Mouse (Mus musculus) embryonic fibroblast, embryonic 13.5 days (primary cell): ENCODE data around the gene Pkm. TPM values are rescaled to one million over a fixed set of nuclear protein-coding genes. Genes with fewer than 3 reads are reported as not detected.

ENCODE experiments used
- H3K27ac ChIP-seq: 2 replicates; pipeline ENCODE4 v1.5.1; 2012; ENCODE audit warnings: low read length, control low read depth, inconsistent platforms; ENCODE audit not compliant: insufficient read depth
- H3K4me1 ChIP-seq: 2 replicates; pipeline ENCODE4 v1.6.1; 2011; ENCODE audit warnings: low read length; ENCODE audit not compliant: control insufficient read depth, insufficient read depth
- H3K4me3 ChIP-seq: 2 replicates; pipeline ENCODE4 v1.5.1; 2011; ENCODE audit warnings: mild to moderate bottlenecking, control low read depth, low read length; ENCODE audit not compliant: insufficient read depth
- CTCF ChIP-seq: IDR thresholded peaks from 2 replicates; pipeline ENCODE4 v1.5.1; 2011; ENCODE audit warnings: mild to moderate bottlenecking, control low read depth, low read length, moderate library complexity, borderline replicate concordance; ENCODE audit not compliant: insufficient read depth
- POLR2A ChIP-seq: IDR thresholded peaks from 2 replicates; pipeline ENCODE4 v1.6.1; 2011; ENCODE audit warnings: low read depth, mild to moderate bottlenecking, control low read depth, low read length, moderate library complexity
- polyA plus RNA-seq: library from polyadenylated mRNA; stranded (reverse); fragments of >200 nt; gene quantifications from 2 replicates; pipeline ENCODE4 v1.2.4, GENCODE M21; 2011; ENCODE audit warnings: low read depth; ENCODE audit not compliant: missing spikeins, insufficient read length

Gene Pkm
- polyA plus RNA-seq, 1 experiment, result 1,030 TPM

- TF ChIP-seq CTCF (no peak), POLR2A (no peak)
- Histone ChIP-seq H3K4me3 (no peak overlapping the region), H3K27ac (no peak overlapping the region), H3K4me1 (no peaks in the 10 kb centered on the region; the same call in 1 of the 2 replicates)
These were observed 19.4 kb downstream of the Pkm start for GRCm38 (mm10) chr9:59675598-59675997.

DNA sequence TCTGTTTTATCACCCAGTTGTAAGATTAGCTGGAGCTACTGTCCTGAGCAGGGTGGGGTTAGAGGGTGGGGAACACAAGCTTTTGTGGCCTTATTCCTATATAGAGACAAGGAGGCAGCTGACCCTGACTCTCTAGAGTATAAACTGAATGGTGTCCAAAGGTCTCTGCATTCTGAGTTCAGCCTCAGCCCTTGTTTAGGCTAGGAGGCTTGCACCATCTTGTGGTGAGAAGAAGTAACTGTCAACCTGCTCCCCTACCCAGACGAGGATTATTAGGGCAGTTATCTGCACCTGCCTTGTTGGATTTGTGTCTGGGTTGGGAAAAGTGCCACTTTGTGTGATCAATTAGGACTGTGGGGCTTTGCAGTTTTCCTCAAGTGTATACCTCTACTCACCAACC lies 22.1 kb downstream of the Pkm start:
- Histone ChIP-seq H3K4me1 (no peaks in the 10 kb centered on the region), H3K4me3 (no peak overlapping the region), H3K27ac (no peak overlapping the region)
- TF ChIP-seq POLR2A, result no peak
- peak; percentile 37; the same call in 1 of the 2 replicates for TF ChIP-seq CTCF

DNA sequence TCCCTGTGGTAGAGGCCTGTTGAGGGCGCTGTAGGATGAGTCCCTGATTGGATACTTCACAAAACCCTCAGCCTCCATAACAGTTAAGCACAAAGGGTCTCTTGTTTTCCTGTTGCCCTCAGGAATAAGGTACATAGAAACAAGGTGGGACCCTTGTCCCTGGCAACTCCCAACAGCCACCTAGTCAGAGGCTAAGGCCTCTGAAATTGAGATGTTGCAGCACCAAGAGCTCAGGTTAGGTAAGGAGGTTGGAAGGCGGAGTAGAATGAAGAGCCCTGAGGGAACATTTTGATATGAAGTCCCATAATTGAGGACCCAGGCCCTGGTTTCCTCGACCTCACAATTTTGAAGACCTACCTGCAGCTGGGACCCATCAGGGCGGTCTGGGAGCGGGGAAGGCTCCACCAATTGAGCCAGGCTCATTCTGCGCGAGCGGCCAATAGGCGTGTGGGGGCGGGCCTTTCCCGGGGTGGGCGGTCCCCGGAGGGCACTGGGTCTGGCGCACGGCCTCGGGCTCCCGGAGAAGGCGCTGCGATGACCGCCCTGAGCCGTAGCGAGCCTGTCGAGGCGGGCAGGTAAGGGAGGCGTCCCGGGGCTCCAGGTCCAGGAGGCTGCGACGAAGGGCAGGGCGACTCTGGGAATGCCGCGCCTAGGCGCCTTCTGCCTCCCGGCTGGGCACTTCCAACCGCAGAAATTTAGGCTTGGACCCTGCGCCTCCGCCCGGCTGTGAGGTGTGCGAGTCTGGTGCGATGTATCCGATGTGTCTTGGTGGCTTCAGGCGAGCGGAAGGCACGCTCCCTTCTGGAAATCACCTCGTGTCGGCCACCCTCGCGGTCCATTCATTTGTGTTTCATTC lies 23.7 kb downstream of the Pkm start, which contains the start of gene Gramd2:
TSS of gene Gramd2 (plus strand) at position 467 of the 856 bp plus-strand sequence.
- no peak for TF ChIP-seq POLR2A
- TF ChIP-seq CTCF, result no peak
- no peak within 1 kb of the TSS for H3K27ac ChIP-seq

DNA sequence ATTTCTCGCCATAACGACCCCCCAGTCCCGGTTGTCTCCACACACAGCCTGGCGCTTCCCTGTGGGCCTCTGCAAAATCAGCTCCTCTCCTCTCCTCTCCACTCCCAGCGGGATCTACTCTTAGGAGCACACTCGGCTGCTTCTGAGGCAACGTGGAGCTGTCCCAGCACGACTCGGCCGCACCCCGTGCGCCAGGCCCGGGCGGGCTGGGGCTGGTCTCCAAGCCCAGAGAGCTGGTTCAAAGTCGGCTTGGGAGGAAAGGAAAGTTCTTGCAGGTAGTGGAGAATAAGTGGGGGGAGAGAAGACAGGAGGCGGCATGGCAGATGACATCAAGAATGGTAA lies 24.3 kb downstream of the Pkm start:
- H3K4me3 ChIP-seq, result no peak overlapping the region
- no peaks in the 10 kb centered on the region for H3K4me1 ChIP-seq
- no peak overlapping the region for H3K27ac ChIP-seq
- TF ChIP-seq CTCF (no peak), POLR2A (no peak)

More for the DNA sequence above, 23.7 kb downstream of the Pkm start, which contains the start of gene Gramd2:
- no peaks in the 10 kb centered on the region for H3K4me1 ChIP-seq
- H3K4me3 ChIP-seq, result no peak within 1 kb of the TSS

GRCm38 (mm10) chr9:59684020-59684419 lies 27.9 kb downstream of the Pkm start:
- H3K4me3 ChIP-seq, result no peak overlapping the region

DNA sequence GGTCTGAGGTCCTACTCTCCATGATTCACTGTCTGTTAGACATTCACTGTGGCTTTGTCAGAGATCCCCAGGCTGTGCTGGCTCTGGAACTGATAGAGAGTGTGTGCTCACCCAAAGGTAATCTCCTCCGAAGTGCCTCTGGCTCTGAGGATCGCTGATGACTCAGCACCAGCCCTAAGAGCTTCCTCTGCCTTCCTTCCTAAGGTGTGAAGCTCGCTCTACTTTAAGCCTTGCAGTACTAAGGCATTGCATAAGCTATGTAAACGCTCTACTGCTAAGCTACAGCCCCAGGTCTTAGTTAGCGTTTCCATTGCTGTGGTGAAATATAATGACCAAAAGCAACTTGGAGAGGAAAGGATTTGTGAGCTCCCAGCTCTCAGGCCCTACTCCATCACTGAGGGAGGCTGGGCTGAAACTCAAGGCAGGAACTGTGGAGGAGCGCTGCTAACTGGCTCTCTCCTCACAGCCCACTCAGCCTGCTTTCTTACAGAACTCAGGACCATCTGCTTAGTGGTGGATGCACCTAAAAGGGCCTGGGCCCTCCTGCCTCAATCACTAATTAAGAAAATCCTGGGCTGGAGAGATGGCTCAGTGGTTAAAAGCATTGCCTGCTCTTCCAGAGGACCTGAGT lies 31.4 kb downstream of the Pkm start:
- no peak overlapping the region for H3K4me3 ChIP-seq
- TF ChIP-seq POLR2A, result no peak
- H3K4me1 ChIP-seq, result peaks cover 2% of the 10 kb centered on the region; the same call in 1 of the 2 replicates
- H3K27ac ChIP-seq, result 0 out of 2 replicates have a peak overlapping the region, but pooled peaks have one; percentile 29

More at GRCm38 (mm10) chr9:59684020-59684419, 27.9 kb downstream of the Pkm start:
- H3K4me1 ChIP-seq, result peaks cover 2% of the 10 kb centered on the region; the same call in 1 of the 2 replicates
- no peak overlapping the region for H3K27ac ChIP-seq
- TF ChIP-seq POLR2A, result no peak
- no peak for TF ChIP-seq CTCF

GRCm38 (mm10) chr9:59691635-59692094 lies 35.5 kb downstream of the Pkm start:
- Histone ChIP-seq H3K4me1 (peaks cover 2% of the 10 kb centered on the region; the same call in 1 of the 2 replicates), H3K27ac (peak overlapping the region; percentile 38), H3K4me3 (peak overlapping the region; percentile 6; the same call in 1 of the 2 replicates)
- no peak for TF ChIP-seq CTCF
- peak; percentile 39; the same call in 1 of the 2 replicates for TF ChIP-seq POLR2A

DNA sequence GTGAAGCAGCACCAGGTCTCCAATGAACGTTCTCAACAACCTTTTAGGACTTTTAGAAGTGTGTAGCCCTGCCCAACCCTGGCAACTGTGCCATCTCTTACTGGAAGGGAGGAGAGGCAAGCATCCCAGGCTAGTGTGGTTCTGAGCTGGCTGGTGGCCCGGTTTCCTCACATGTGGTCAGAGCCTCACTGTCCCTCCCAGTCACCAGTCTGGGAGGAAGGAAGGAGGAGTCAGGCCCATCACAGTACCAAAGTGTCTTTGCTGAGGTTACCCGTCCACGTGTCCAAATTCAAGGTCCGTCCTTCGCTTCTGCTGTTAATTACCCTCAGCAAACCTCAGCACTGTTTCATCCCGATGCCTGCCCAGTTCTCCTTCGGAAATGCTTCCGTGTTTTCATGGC lies 36.0 kb downstream of the Pkm start:
- Histone ChIP-seq H3K4me3 (peak overlapping the region; percentile 6; the same call in 1 of the 2 replicates), H3K27ac (peak overlapping the region; percentile 38), H3K4me1 (no peaks in the 10 kb centered on the region)
- no peak for TF ChIP-seq CTCF
- peak; percentile 38; the same call in 1 of the 2 replicates for TF ChIP-seq POLR2A

- H3K4me1 ChIP-seq, result no peaks in the 10 kb centered on the region
- no peak for TF ChIP-seq POLR2A
- no peak for TF ChIP-seq CTCF
- no peak overlapping the region for H3K4me3 ChIP-seq
- H3K27ac ChIP-seq, result no peak overlapping the region
These were observed 38.6 kb downstream of the Pkm start for GRCm38 (mm10) chr9:59694571-59695450.
